Mouse (Mus musculus) cortical plate, adult 2 months (tissue): ENCODE results near the gene Car15.

ENCODE experiments used
- CTCF ChIP-seq: fragments of 200-500 bp; IDR thresholded peaks from 2 replicates; pipeline ENCODE4 v1.5.1; 2011; ENCODE audit warnings: mild to moderate bottlenecking, control low read depth, low read length; ENCODE audit not compliant: insufficient read depth; ENCODE audit errors: extremely low read depth
- POLR2A ChIP-seq: fragments of 200-500 bp; IDR thresholded peaks from 2 replicates; pipeline ENCODE4 v1.6.1; 2011; ENCODE audit warnings: mild to moderate bottlenecking, low read length, control low read depth; ENCODE audit not compliant: insufficient read depth; ENCODE audit errors: extremely low read depth

- TF ChIP-seq CTCF (no peak), POLR2A (no peak)
These were observed 4.9 kb downstream of the Car15 start for GRCm38 (mm10) chr16:17833321-17833680.
